Mouse (Mus musculus): ENCODE measurements at regions not wholly inside any gene's neighbourhood (a gene's known extent, or its start where the extent isn't known, plus 50 kb on each side); places are given as distances from the start of the nearest gene placed in this dataset.

- no peak overlapping the region for H3K27ac ChIP-seq (replicated peaks; ENCODE audit: insufficient read depth, low read depth, low read length)
- DNase-seq (ENCODE audit: extremely low read depth, low read depth, low spot score), result no peak
- TF ChIP-seq POLR2A (IDR thresholded peaks at IDR 0.05; ENCODE audit: extremely low read depth, insufficient read depth, low read length) (no peak), CTCF (IDR thresholded peaks at IDR 0.05; ENCODE audit: low read depth, low read length) (no peak)
- H3K79me2 ChIP-seq (ENCODE audit: control insufficient read depth, insufficient read depth, low read length), result no peaks in the 10 kb centered on the region
- H3K4me1 ChIP-seq (ENCODE audit: control insufficient read depth, insufficient read depth, low read length), result no peaks in the 10 kb centered on the region
- H3K4me3 ChIP-seq (ENCODE audit: insufficient read depth, low read depth, low read length), result no peak overlapping the region
- no peak overlapping the region for H3K9ac ChIP-seq (ENCODE audit: low read depth, low read length)
- no peaks in the 10 kb centered on the region for H3K36me3 ChIP-seq (ENCODE audit: control insufficient read depth, insufficient read depth, low read length)
- no peaks in the 10 kb centered on the region for H3K27me3 ChIP-seq (ENCODE audit: control insufficient read depth, insufficient read depth, low read length)
- WGBS, result 80% methylated on average over 2 of the region's 2 CpGs
These were observed 243.5 kb upstream of the Dynlrb2 start for GRCm38 (mm10) chr8:116261286-116261685.

DNA sequence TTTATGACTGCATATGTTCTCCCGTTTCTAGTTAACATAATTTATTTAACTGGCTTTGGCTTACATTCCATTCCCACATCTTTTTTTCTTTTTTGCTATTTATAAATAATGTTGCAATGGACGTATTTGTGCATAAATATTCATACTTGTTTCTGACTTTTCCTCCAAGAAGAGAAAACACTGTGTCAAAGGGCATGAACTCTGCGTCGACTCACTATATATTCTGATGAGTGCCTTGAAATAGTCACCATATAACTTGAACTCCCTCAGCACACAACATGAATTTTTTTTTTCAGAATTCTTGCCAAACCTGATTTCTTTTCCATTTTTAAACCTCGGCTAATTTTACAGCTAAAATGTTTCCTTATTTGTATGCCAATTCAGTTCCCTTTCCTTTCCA, 249.4 kb upstream of the Dynlrb2 start:
- WGBS, result 85% methylated on average over 5 of the region's 5 CpGs
- H3K79me2 ChIP-seq (ENCODE audit: control insufficient read depth, insufficient read depth, low read length), result no peaks in the 10 kb centered on the region
- H3K27ac ChIP-seq (replicated peaks; ENCODE audit: insufficient read depth, low read depth, low read length), result no peak overlapping the region
- no peak for DNase-seq (ENCODE audit: extremely low read depth, low read depth, low spot score)
- no peak overlapping the region for H3K4me3 ChIP-seq (ENCODE audit: insufficient read depth, low read depth, low read length)
- H3K9ac ChIP-seq (ENCODE audit: low read depth, low read length), result no peak overlapping the region
- TF ChIP-seq POLR2A (IDR thresholded peaks at IDR 0.05; ENCODE audit: extremely low read depth, insufficient read depth, low read length) (no peak), CTCF (IDR thresholded peaks at IDR 0.05; ENCODE audit: low read depth, low read length) (no peak)
- no peaks in the 10 kb centered on the region for H3K36me3 ChIP-seq (ENCODE audit: control insufficient read depth, insufficient read depth, low read length)
- no peaks in the 10 kb centered on the region for H3K27me3 ChIP-seq (ENCODE audit: control insufficient read depth, insufficient read depth, low read length)
- no peaks in the 10 kb centered on the region for H3K4me1 ChIP-seq (ENCODE audit: control insufficient read depth, insufficient read depth, low read length)

DNA sequence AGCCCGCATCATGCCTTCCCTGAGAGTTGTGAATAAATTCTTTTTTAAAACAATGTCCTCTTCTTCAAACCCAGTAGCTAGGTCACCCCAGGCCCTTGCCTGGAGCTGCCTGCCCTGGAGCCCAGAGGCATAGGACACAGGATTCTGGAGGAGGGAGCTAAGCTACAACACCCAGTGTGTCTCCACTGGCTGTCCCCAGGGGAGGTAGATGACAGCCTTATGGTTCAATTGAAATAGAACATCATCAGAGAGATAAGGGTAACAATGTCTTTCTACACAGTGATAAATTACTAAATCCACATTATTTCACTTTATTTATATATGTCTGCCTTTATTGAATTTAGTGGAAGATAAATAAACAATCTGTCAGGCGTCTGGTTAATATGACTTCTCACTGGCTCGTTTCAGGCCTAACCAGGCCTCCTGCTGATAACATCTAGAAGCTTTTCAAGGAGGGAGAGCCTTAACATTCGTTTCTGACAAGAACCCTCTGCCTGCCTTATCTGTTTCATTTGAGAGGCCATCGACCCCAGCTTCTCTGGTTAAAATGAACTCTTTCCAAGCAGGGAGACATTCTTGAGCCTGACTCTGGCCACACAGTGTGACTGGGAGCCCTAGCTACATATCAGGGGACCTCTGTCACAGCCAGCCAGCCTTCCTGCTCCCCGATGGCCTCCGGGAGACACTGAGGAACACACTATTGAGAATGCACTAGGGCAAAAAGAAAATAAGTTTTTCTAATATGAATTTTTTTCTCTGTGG, 252.1 kb upstream of the Dynlrb2 start:
- no peaks in the 10 kb centered on the region for H3K79me2 ChIP-seq (ENCODE audit: control insufficient read depth, insufficient read depth, low read length)
- TF ChIP-seq CTCF (IDR thresholded peaks at IDR 0.05; ENCODE audit: low read depth, low read length) (no peak), POLR2A (IDR thresholded peaks at IDR 0.05; ENCODE audit: extremely low read depth, insufficient read depth, low read length) (no peak)
- WGBS, result 55% methylated on average over 7 of the region's 7 CpGs
- H3K4me3 ChIP-seq (ENCODE audit: insufficient read depth, low read depth, low read length), result no peak overlapping the region
- DNase-seq (ENCODE audit: extremely low read depth, low read depth, low spot score), result no peak
- H3K36me3 ChIP-seq (ENCODE audit: control insufficient read depth, insufficient read depth, low read length), result no peaks in the 10 kb centered on the region
- H3K9ac ChIP-seq (ENCODE audit: low read depth, low read length), result no peak overlapping the region
- no peak overlapping the region for H3K27ac ChIP-seq (replicated peaks; ENCODE audit: insufficient read depth, low read depth, low read length)
- no peaks in the 10 kb centered on the region for H3K4me1 ChIP-seq (ENCODE audit: control insufficient read depth, insufficient read depth, low read length)
- H3K27me3 ChIP-seq (ENCODE audit: control insufficient read depth, insufficient read depth, low read length), result no peaks in the 10 kb centered on the region

- no peaks in the 10 kb centered on the region for H3K27me3 ChIP-seq (ENCODE audit: control insufficient read depth, insufficient read depth, low read length)
- H3K4me1 ChIP-seq (ENCODE audit: control insufficient read depth, insufficient read depth, low read length), result no peaks in the 10 kb centered on the region
- 90% methylated on average over 1 of the region's 1 CpGs for WGBS
- TF ChIP-seq CTCF (IDR thresholded peaks at IDR 0.05; ENCODE audit: low read depth, low read length) (no peak), POLR2A (IDR thresholded peaks at IDR 0.05; ENCODE audit: extremely low read depth, insufficient read depth, low read length) (no peak)
- H3K36me3 ChIP-seq (ENCODE audit: control insufficient read depth, insufficient read depth, low read length), result no peaks in the 10 kb centered on the region
- no peak overlapping the region for H3K27ac ChIP-seq (replicated peaks; ENCODE audit: insufficient read depth, low read depth, low read length)
- DNase-seq (ENCODE audit: extremely low read depth, low read depth, low spot score), result no peak
- no peak overlapping the region for H3K9ac ChIP-seq (ENCODE audit: low read depth, low read length)
- no peaks in the 10 kb centered on the region for H3K79me2 ChIP-seq (ENCODE audit: control insufficient read depth, insufficient read depth, low read length)
- no peak overlapping the region for H3K4me3 ChIP-seq (ENCODE audit: insufficient read depth, low read depth, low read length)
These were observed 256.4 kb upstream of the Dynlrb2 start for GRCm38 (mm10) chr8:116248398-116248797.

DNA sequence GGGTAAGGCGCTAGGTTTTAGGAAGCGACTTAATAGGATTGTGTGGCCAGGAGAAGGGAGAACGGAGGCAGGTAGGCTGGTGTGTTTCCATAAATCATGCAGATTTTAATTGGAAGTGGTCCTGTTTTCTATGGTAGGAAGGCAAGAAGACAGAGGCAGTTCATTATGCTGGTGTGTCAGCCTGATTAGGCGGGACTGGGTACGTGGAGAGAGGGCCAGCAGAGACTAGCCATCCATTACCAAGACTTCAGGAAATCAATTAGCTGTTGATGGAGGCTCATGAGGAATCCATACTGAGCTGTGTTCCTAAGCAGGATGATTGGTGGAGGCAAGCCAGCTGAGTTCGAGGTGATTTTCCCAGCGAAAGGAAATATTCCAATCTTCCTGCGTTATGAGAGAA, 261.3 kb upstream of the Dynlrb2 start:
- no peak overlapping the region for H3K27ac ChIP-seq (replicated peaks; ENCODE audit: insufficient read depth, low read depth, low read length)
- 82% methylated on average over 8 of the region's 8 CpGs for WGBS
- no peaks in the 10 kb centered on the region for H3K36me3 ChIP-seq (ENCODE audit: control insufficient read depth, insufficient read depth, low read length)

GRCm38 (mm10) chr8:116242972-116243371, 261.8 kb upstream of the Dynlrb2 start:
- no peaks in the 10 kb centered on the region for H3K27me3 ChIP-seq (ENCODE audit: control insufficient read depth, insufficient read depth, low read length)
- no peak overlapping the region for H3K9ac ChIP-seq (ENCODE audit: low read depth, low read length)
- no peaks in the 10 kb centered on the region for H3K4me1 ChIP-seq (ENCODE audit: control insufficient read depth, insufficient read depth, low read length)
- no peak overlapping the region for H3K4me3 ChIP-seq (ENCODE audit: insufficient read depth, low read depth, low read length)
- no peak overlapping the region for H3K27ac ChIP-seq (replicated peaks; ENCODE audit: insufficient read depth, low read depth, low read length)
- no peak for DNase-seq (ENCODE audit: extremely low read depth, low read depth, low spot score)
- 79% methylated on average over 5 of the region's 5 CpGs for WGBS
- no peaks in the 10 kb centered on the region for H3K79me2 ChIP-seq (ENCODE audit: control insufficient read depth, insufficient read depth, low read length)
- TF ChIP-seq CTCF (IDR thresholded peaks at IDR 0.05; ENCODE audit: low read depth, low read length) (no peak), POLR2A (IDR thresholded peaks at IDR 0.05; ENCODE audit: extremely low read depth, insufficient read depth, low read length) (no peak)
- H3K36me3 ChIP-seq (ENCODE audit: control insufficient read depth, insufficient read depth, low read length), result no peaks in the 10 kb centered on the region

More for the DNA sequence above, 261.3 kb upstream of the Dynlrb2 start:
- Histone ChIP-seq H3K4me1 (ENCODE audit: control insufficient read depth, insufficient read depth, low read length) (no peaks in the 10 kb centered on the region), H3K9ac (ENCODE audit: low read depth, low read length) (no peak overlapping the region), H3K79me2 (ENCODE audit: control insufficient read depth, insufficient read depth, low read length) (no peaks in the 10 kb centered on the region), H3K27me3 (ENCODE audit: control insufficient read depth, insufficient read depth, low read length) (no peaks in the 10 kb centered on the region), H3K4me3 (ENCODE audit: insufficient read depth, low read depth, low read length) (no peak overlapping the region)
- no peak for DNase-seq (ENCODE audit: extremely low read depth, low read depth, low spot score)
- TF ChIP-seq POLR2A (IDR thresholded peaks at IDR 0.05; ENCODE audit: extremely low read depth, insufficient read depth, low read length), result no peak
- no peak for TF ChIP-seq CTCF (IDR thresholded peaks at IDR 0.05; ENCODE audit: low read depth, low read length)

Data from liver, adult 2 months (tissue).